Mouse (Mus musculus): ENCODE data around the gene Tapbpl.
"Not testable (repeated sequence)": the region's sequence is repeated elsewhere in the genome, so short reads cannot be mapped to it uniquely, and the experiment has no call there.

The Tapbpl gene

GRCm38 (mm10) chr6:125231117-125232044, at the start of gene Tapbpl:
Gene Tapbpl (minus strand): TSS chr6:125231860.
- in situ Hi-C loops (cut with MboI, MseI): no loop called here

DNA sequence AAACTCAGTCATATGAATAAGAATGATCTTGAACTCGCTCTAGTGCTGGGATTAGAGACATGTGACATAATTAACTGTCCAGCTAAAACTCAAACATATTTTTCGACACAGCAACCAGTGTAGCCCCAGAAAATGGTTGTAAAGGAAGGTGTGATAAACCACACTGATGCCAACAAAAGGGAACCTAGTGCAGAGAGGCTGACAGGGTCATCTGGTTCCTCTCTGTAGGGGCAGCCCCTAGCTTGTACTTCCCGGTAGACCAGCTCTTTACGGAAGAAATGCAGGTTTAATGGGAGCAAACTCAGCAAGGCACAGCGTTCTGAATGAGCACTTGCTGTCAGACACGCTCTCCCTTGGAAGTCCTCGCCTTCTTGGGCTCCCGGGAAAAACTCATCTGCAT, 48.1 kb upstream of the Tapbpl start:
- in situ Hi-C loops (cut with MboI, MseI): no loop called here

DNA sequence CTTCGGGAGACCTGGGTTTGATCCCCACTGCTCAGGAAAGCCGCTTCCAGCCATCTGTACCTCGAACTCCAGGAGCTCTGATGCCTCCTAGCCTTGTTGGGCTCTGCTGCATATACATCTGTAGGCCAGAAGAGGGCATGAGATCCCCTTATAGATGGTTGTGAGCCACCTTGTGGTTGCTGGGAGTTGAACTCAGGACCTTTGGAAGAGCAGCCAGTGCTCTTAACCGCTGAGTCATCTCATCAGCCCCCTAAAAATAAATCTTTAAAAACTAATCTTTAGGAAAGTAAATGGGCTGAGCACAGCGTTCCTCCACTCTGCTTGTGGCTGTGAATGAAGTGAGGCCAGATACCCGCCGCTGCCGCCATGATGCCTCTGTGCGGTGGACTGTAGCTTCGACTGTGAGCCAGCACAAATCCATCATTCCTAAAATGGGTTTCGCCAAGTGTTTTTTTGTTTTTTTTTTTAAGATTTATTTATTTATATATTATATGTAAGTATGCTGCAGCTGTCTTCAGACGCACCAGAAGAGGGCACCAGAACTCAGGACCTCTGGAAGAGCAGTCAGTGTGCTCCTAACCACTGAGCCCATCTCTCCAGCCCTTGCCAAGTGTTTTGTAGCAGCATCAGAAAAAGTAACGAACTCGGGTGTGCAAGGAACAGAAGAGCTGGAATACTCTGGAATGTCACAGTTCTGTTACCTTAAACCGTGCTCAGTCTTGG, 43.3 kb upstream of the Tapbpl start:
- in situ Hi-C loops (cut with MboI, MseI): loop anchor here (5.0 kb wide), 3 partner anchors 53 to 113 kb away; no protein-coding TSS in a partner anchor

DNA sequence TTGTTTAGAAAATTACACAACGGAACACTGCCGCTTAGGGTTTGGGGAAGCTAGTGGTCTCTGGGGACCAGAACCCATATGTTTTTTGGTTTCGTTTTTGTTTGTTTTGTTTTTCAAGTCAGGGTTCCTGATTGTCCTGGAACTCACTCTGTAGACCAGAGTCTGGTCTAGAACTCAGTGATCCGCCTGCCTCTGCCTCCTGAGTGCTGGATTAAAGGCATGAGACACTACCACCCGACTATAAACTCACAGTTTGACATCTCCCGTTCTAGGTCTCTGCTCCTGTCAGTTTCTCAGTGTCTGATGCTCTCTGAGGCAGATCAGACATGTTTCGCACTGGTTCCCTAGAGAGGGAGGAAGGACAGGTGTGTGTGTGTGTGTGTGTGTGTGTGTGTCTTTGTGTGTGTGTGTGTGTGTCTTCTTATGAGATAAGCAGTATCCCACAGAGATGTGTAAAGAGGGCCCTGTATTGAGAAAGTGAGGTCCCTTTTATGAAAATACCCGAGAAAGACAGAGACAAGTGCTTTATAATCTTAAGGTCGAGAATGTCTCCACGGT, 40.6 kb upstream of the Tapbpl start:
- in situ Hi-C loops (cut with MboI, MseI): loop anchor here (5.0 kb wide), 3 partner anchors 50 to 110 kb away; no protein-coding TSS in a partner anchor

- in situ Hi-C loops (cut with MboI, MseI): loop anchor here (5.0 kb wide), 3 partner anchors 49 to 109 kb away; no protein-coding TSS in a partner anchor
Measured at GRCm38 (mm10) chr6:125271455-125272227, 40.0 kb upstream of the Tapbpl start.

GRCm38 (mm10) chr6:125268799-125269198, 37.1 kb upstream of the Tapbpl start:
- in situ Hi-C loops (cut with MboI, MseI): no loop called here

DNA sequence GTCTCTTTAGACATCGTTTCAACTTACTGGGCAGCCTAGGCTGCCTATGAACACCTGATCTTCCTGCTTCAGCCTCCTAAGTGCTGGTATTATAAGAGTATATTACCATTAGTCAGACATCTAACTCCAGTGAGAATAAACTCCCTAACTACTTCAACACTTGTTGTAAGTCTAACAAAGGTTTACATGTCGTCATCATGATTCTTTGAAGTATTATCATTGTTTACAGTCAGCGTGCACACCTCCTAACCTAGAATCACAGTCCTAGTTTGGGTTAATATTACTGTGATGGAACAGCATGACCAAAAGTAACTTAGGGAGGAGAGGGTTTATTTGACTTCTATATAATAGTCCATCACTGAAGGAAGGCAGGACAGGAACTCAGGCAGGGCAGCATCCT, 35.8 kb upstream of the Tapbpl start:
- in situ Hi-C loops (cut with MboI, MseI): no loop called here

- in situ Hi-C loops (cut with MboI, MseI): not testable (repeated sequence)
Measured at GRCm38 (mm10) chr6:125266600-125266999, 34.9 kb upstream of the Tapbpl start.

GRCm38 (mm10) chr6:125266091-125266490, 34.4 kb upstream of the Tapbpl start:
- in situ Hi-C loops (cut with MboI, MseI): no loop called here

DNA sequence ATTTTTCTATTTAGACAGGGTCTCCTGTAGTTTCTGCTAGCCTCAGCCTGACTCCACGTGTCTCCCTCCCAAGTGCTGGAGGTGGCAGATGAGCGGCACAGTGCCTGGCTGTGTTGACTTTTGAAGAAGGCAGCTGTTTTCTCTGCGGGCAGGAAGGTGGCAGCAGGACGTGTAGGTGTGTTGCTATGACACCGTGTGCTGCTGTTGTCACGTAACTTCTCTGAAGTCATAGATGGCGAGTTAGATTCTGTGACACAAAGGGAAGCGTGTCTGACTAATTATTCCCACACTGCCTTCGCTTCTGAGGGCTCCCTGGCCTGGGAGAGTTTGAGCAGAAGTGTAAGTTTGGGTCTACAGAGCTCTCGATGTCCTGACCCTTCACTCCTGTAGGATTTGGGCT, 33.6 kb upstream of the Tapbpl start:
- in situ Hi-C loops (cut with MboI, MseI): no loop called here

DNA sequence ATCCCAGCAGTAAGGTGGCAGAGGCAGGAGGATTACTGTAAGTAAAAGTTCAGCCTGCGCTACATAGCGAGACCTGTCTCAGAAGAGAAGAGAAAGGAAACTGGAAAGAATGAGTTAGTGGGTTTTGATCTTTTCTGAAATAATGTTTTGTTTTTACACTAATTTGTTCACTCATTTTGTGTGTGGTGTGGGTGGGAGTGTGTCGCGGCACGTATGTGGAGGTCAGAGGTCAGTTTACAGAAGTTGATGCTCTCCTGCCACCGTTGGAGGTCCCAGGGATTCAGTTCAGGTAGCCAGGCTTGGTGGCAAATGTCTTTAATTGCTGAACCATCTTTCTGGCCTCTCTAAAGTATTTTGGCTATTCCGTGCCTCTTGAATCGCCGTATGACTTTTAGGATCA, 32.6 kb upstream of the Tapbpl start:
- in situ Hi-C loops (cut with MboI, MseI): no loop called here

DNA sequence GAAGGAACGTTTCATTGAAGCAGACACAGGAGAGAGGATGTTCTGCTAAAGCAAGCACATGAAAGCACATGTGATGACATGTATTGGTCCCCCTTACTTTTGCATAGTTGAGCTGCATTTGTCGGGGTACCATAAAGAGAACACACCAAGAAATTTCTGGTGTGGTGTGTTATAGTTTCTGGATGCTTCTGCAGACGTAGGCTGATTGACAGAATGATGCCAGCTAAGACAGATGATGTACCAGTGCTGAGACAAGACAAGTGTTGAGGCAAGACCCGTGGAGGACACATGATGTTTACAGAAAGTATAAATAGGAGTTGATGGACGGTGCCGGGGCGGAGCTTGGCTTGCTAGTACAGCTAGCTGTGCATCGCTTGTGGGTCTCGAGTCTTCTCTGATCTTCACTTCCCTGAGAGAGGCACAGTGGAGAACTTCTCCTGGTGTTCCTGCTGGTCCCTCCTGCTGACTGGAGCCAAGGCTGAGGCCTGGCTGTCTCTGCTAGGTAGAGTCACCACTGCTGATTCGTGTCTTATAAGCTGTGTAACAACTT, 28.4 kb upstream of the Tapbpl start:
- in situ Hi-C loops (cut with MboI, MseI): no loop called here

GRCm38 (mm10) chr6:125256222-125256966, 24.7 kb upstream of the Tapbpl start:
- in situ Hi-C loops (cut with MboI, MseI): no loop called here

GRCm38 (mm10) chr6:125255516-125256044, 23.9 kb upstream of the Tapbpl start:
- in situ Hi-C loops (cut with MboI, MseI): no loop called here

GRCm38 (mm10) chr6:125253863-125254715, 22.4 kb upstream of the Tapbpl start:
- in situ Hi-C loops (cut with MboI, MseI): no loop called here

DNA sequence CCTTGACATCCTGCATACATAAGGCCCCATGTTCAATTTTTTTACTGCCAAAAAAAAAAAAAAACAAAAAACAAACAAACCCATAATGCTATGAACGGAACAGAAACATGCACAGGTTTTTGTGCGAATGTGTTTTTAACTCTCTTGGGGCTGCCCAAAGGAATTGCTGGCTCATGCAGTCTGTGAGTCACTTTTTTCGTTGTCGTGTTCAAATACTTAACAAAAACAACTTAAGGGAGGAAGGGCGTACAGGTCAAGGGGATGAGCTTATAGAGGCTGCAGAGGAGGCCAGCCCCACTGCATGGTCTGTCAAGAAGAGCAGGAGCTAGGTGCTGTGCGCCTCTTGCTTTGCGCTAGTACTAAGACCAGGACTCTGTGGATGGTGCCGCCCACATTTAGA, 21.1 kb upstream of the Tapbpl start:
- in situ Hi-C loops (cut with MboI, MseI): no loop called here

DNA sequence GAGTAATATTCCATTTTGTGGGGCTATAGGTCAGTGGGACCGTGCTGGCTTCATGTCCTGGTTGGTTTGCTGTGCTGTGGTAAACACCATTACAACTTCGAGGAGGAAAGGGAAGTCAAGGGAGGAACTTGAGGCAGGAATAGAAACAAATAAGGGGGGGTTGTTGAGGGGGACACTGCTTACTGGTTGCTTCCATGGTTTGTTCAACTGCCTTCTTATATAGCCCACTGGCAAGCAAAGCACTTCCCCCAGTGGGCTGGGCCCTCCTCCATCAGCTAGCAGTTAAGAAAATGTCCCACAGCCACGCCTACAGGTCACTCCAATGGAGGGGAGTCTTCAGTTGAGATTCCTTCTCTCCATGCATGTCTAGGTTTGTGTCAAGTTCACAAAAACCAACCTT, 20.6 kb upstream of the Tapbpl start:
- in situ Hi-C loops (cut with MboI, MseI): no loop called here

- in situ Hi-C loops (cut with MboI, MseI): no loop called here
Measured at GRCm38 (mm10) chr6:125244551-125244950, 12.9 kb upstream of the Tapbpl start.

GRCm38 (mm10) chr6:125241566-125241965, 9.9 kb upstream of the Tapbpl start:
- in situ Hi-C loops (cut with MboI, MseI): no loop called here
